Mouse (Mus musculus): ENCODE data around the gene 1700029P11Rik. TPM values are rescaled to one million over a fixed set of nuclear protein-coding genes. Genes with fewer than 3 reads are reported as not detected.

Gene 1700029P11Rik
- polyA plus RNA-seq, 1 experiment from 2014 or later = not detected

DNA sequence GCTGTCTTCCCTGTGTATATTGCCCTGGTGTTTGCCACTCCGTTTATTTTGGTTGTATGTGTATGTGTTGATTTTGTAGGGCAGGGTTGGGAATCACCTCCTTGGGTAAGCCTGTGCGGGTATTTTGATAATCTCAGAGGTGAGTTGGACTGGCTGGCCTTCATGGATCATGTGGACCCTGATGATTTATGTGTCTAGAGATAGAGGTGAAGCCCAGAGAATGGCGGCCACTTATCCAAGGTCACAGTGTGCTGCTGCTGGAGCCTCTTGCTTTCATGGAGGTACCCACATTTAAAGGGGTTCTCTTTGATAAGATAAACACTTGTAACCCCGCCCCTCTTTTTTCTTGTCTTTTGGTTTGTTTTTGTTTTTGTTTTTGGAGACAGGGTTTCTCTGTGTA is 40.6 kb upstream of the 1700029P11Rik start:
- no peak for ATAC-seq (replicated peaks; ENCODE audit: extremely low read depth, insufficient read depth, low FRiP score)
- Histone ChIP-seq H3K27me3 (ENCODE audit: control insufficient read depth, insufficient read depth, low read length) (no peaks in the 10 kb centered on the region), H3K27ac (ENCODE audit: low read length) (no peak overlapping the region), H3K9me3 (replicated peaks; ENCODE audit: control insufficient read depth, low read length) (no peaks in the 10 kb centered on the region), H3K36me3 (ENCODE audit: control insufficient read depth, insufficient read depth) (no peaks in the 10 kb centered on the region), H3K4me2 (ENCODE audit: low read depth, low read length) (no peak overlapping the region), H3K4me3 (ENCODE audit: low read length) (no peak overlapping the region), H3K9ac (ENCODE audit: low read length) (no peak overlapping the region), H3K4me1 (ENCODE audit: control insufficient read depth, insufficient read depth, low read length) (peaks cover 17% of the 10 kb centered on the region)
- WGBS = 77% methylated on average over 4 of the region's 4 CpGs

DNA sequence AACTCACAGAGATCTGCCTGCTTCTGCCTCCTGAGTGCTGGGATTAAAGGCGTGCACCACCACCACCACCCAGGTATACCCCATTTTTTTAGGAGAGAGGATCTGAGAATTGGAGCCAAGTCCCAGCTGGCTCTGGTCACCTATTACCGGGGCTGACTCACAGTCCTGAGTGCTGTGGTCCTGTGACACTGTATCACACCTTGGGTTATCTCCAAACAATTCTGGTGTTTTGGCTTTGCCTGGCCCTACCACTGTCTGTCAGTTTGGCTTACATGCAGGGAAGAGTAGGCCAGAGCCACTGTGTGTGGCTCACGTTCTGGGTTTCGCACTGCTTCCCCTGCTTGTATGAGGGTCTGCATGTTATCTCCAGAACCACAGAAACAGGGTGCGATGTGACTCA is 40.1 kb upstream of the 1700029P11Rik start:
- Histone ChIP-seq H3K4me3 (ENCODE audit: low read length) (no peak overlapping the region), H3K4me2 (ENCODE audit: low read depth, low read length) (no peak overlapping the region), H3K9me3 (replicated peaks; ENCODE audit: control insufficient read depth, low read length) (no peaks in the 10 kb centered on the region), H3K27ac (ENCODE audit: low read length) (no peak overlapping the region), H3K27me3 (ENCODE audit: control insufficient read depth, insufficient read depth, low read length) (no peaks in the 10 kb centered on the region), H3K36me3 (ENCODE audit: control insufficient read depth, insufficient read depth) (no peaks in the 10 kb centered on the region), H3K9ac (ENCODE audit: low read length) (no peak overlapping the region), H3K4me1 (ENCODE audit: control insufficient read depth, insufficient read depth, low read length) (peaks cover 17% of the 10 kb centered on the region)
- no peak for ATAC-seq (replicated peaks; ENCODE audit: extremely low read depth, insufficient read depth, low FRiP score)
- 82% methylated on average over 5 of the region's 5 CpGs for WGBS

DNA sequence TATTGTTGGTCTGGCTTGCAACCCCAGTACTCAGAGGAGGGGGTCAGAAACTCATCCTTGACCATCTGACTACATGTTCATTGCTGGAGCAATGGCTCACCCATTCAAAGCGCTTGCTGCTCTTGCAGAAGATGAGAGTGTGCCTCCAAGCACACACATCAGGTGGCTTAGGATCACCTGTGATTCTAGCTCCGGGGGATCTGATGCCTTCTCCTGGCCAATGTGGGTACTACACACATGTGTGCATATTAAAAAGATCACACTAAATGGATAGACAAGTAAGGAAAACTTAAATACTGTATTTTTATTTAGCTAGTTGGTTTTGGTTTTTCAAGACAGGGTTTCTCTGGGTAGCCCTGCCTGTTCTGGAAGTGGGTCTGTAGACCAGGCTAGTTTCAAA is 39.3 kb upstream of the 1700029P11Rik start:
- WGBS = 88% methylated on average over 2 of the region's 2 CpGs
- Histone ChIP-seq H3K27ac (ENCODE audit: low read length) (no peak overlapping the region), H3K36me3 (ENCODE audit: control insufficient read depth, insufficient read depth) (no peaks in the 10 kb centered on the region), H3K9me3 (replicated peaks; ENCODE audit: control insufficient read depth, low read length) (no peaks in the 10 kb centered on the region), H3K4me1 (ENCODE audit: control insufficient read depth, insufficient read depth, low read length) (peaks cover 17% of the 10 kb centered on the region), H3K4me3 (ENCODE audit: low read length) (no peak overlapping the region), H3K9ac (ENCODE audit: low read length) (no peak overlapping the region), H3K27me3 (ENCODE audit: control insufficient read depth, insufficient read depth, low read length) (no peaks in the 10 kb centered on the region), H3K4me2 (ENCODE audit: low read depth, low read length) (no peak overlapping the region)
- no peak for ATAC-seq (replicated peaks; ENCODE audit: extremely low read depth, insufficient read depth, low FRiP score)

DNA sequence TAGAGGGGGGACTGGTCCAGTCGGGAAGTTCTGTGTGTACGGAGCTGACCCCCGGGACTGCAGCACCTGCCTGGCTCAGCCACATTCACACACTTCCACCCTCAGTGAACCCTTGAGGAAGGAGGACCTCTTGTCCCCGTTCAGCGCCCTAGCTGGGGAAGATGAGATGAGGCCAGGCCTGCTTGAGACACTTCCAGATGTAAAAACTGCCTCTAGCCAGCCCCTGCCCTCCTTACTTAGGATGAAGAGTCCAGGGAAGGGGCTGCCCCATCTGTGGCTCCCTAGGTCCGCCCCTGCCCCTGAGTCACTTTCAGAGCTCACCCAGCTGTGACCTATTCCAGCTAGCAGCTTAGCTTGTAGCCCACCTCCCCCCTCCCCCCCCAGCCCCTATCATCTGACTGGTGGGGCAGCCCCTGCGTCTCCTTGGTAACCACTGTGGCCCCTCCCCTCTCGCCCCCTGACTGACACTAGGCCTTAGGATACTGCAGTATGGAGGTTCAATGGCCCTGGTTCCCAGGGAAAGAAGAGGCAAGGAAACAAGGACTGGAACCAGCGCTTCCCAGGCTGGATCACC is 37.1 kb upstream of the 1700029P11Rik start:
- no peak for ATAC-seq (replicated peaks; ENCODE audit: extremely low read depth, insufficient read depth, low FRiP score)
- WGBS = 25% methylated on average over 9 of the region's 9 CpGs
- no peaks in the 10 kb centered on the region for H3K27me3 ChIP-seq (ENCODE audit: control insufficient read depth, insufficient read depth, low read length)
- no peaks in the 10 kb centered on the region for H3K9me3 ChIP-seq (replicated peaks; ENCODE audit: control insufficient read depth, low read length)
- no peak overlapping the region for H3K4me2 ChIP-seq (ENCODE audit: low read depth, low read length)
- no peaks in the 10 kb centered on the region for H3K36me3 ChIP-seq (ENCODE audit: control insufficient read depth, insufficient read depth)
- H3K4me3 ChIP-seq (ENCODE audit: low read length) = no peak overlapping the region
- no peak overlapping the region for H3K9ac ChIP-seq (ENCODE audit: low read length)
- no peak overlapping the region for H3K27ac ChIP-seq (ENCODE audit: low read length)
- no peaks in the 10 kb centered on the region for H3K4me1 ChIP-seq (ENCODE audit: control insufficient read depth, insufficient read depth, low read length)

DNA sequence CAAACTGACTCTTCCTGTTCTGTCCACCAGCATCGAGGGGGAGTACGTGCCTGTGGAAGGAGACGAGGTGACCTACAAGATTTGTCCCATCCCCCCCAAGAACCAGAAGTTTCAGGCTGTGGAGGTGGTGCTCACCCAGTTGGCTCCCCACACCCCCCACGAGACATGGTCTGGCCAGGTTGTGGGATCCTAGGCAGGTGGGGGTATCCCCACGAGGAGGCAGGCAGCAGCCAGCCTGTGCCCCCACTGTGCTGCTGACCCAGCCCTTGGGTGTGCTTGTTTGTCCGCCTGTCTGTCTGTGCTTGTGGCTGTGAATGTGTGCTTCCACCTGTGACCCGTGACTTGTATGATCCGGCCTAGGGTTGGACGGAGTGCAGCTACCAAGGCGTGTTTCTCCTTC is 31.3 kb upstream of the 1700029P11Rik start:
- Histone ChIP-seq H3K9ac (ENCODE audit: low read length) (no peak overlapping the region), H3K4me3 (ENCODE audit: low read length) (no peak overlapping the region), H3K4me1 (ENCODE audit: control insufficient read depth, insufficient read depth, low read length) (no peaks in the 10 kb centered on the region), H3K9me3 (replicated peaks; ENCODE audit: control insufficient read depth, low read length) (no peaks in the 10 kb centered on the region), H3K27me3 (ENCODE audit: control insufficient read depth, insufficient read depth, low read length) (no peaks in the 10 kb centered on the region), H3K36me3 (ENCODE audit: control insufficient read depth, insufficient read depth) (no peaks in the 10 kb centered on the region), H3K27ac (ENCODE audit: low read length) (no peak overlapping the region), H3K4me2 (ENCODE audit: low read depth, low read length) (no peak overlapping the region)
- ATAC-seq (replicated peaks; ENCODE audit: extremely low read depth, insufficient read depth, low FRiP score) = no peak
- 79% methylated on average over 10 of the region's 10 CpGs for WGBS

DNA sequence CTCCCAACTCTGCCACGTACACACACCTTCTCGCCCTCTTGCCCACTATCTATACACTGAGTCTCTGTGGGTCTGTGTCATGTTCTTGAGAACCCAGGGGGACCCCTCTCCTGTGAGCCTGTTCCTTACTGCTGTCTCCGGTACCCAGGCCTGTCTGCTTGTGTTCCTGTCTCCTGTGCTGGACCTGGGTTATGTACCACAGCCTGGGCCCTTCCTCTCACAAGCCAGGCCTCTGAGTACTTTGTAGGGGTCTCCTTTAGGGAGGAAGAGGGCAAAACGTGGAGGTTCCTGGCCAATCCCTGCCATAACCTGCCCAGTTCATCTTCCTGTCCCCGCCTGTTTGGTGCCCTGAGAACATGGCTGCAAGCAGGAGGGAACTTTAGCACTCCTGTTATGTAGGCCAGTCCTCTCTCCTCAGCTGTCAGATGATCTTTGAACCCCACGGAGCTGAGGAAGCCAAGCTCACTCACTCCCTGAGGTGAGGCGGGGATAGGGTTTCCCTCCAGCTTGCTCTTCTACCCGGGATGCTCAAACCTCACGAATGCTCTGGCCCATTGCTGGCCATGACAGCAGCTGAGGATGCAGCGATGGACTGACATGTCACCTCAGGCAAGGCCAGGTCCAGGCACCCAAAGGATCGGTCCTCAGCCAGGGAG is 30.7 kb upstream of the 1700029P11Rik start:
- whole genome bisulfite sequencing = 67% methylated on average over 11 of the region's 11 CpGs

DNA sequence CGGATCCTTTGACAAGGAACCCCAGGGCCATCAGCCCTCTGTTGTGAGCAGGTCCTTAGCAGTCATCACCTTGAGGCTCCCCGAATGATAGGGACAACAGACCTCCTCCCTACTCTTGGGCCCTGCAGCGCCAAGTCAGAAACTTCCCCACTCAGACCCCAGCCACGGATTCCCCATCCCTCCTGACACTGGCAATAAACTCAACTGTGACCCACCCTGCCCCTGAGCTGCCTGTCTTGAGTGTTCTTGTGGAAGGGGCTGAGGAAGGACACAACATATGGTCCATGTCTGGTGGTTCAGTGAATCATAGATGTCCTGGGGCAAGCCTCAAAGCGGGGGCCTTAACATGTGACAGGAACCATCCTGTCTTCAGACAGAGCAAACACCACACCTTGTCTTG is 29.6 kb upstream of the 1700029P11Rik start:
- 76% methylated on average over 5 of the region's 5 CpGs for WGBS
- Histone ChIP-seq H3K36me3 (ENCODE audit: control insufficient read depth, insufficient read depth) (0 out of 2 replicates have a peak, but pooled peaks cover 3% of the 10 kb centered on the region), H3K9me3 (replicated peaks; ENCODE audit: control insufficient read depth, low read length) (no peaks in the 10 kb centered on the region), H3K9ac (ENCODE audit: low read length) (no peak overlapping the region), H3K4me1 (ENCODE audit: control insufficient read depth, insufficient read depth, low read length) (no peaks in the 10 kb centered on the region), H3K27me3 (ENCODE audit: control insufficient read depth, insufficient read depth, low read length) (no peaks in the 10 kb centered on the region), H3K4me3 (ENCODE audit: low read length) (no peak overlapping the region), H3K4me2 (ENCODE audit: low read depth, low read length) (no peak overlapping the region), H3K27ac (ENCODE audit: low read length) (no peak overlapping the region)
- ATAC-seq (replicated peaks; ENCODE audit: extremely low read depth, insufficient read depth, low FRiP score) = no peak

More for the DNA sequence above, 30.7 kb upstream of the 1700029P11Rik start:
- Histone ChIP-seq H3K9ac (ENCODE audit: low read length) (no peak overlapping the region), H3K4me1 (ENCODE audit: control insufficient read depth, insufficient read depth, low read length) (no peaks in the 10 kb centered on the region), H3K4me3 (ENCODE audit: low read length) (no peak overlapping the region), H3K27ac (ENCODE audit: low read length) (no peak overlapping the region), H3K27me3 (ENCODE audit: control insufficient read depth, insufficient read depth, low read length) (no peaks in the 10 kb centered on the region), H3K4me2 (ENCODE audit: low read depth, low read length) (no peak overlapping the region), H3K9me3 (replicated peaks; ENCODE audit: control insufficient read depth, low read length) (no peaks in the 10 kb centered on the region), H3K36me3 (ENCODE audit: control insufficient read depth, insufficient read depth) (0 out of 2 replicates have a peak, but pooled peaks cover 3% of the 10 kb centered on the region)
- no peak for ATAC-seq (replicated peaks; ENCODE audit: extremely low read depth, insufficient read depth, low FRiP score)

DNA sequence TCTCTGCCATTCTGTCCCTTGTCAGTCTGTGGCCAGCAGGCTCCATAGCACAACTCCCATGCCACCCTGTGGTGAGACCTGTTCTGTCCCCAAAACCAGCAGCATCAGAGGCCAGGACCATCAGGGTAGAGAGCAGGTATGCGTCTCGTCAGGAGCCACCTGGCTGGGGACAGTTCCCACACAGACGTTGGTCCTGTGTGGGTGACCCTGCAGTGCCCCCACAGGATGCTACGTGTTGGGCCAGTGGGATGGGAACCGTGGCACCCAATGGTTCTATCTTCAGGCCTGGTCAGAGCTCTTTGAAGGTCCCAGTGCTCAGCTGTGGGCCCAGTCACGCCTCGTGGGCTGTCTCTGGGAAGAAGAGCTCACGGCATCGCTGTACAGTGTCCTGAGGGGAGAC is 29.2 kb upstream of the 1700029P11Rik start:
- Histone ChIP-seq H3K27ac (ENCODE audit: low read length) (no peak overlapping the region), H3K9me3 (replicated peaks; ENCODE audit: control insufficient read depth, low read length) (no peaks in the 10 kb centered on the region), H3K4me3 (ENCODE audit: low read length) (no peak overlapping the region), H3K36me3 (ENCODE audit: control insufficient read depth, insufficient read depth) (0 out of 2 replicates have a peak, but pooled peaks cover 3% of the 10 kb centered on the region), H3K27me3 (ENCODE audit: control insufficient read depth, insufficient read depth, low read length) (no peaks in the 10 kb centered on the region), H3K9ac (ENCODE audit: low read length) (no peak overlapping the region), H3K4me2 (ENCODE audit: low read depth, low read length) (no peak overlapping the region), H3K4me1 (ENCODE audit: control insufficient read depth, insufficient read depth, low read length) (no peaks in the 10 kb centered on the region)
- 89% methylated on average over 9 of the region's 9 CpGs for WGBS
- ATAC-seq (replicated peaks; ENCODE audit: extremely low read depth, insufficient read depth, low FRiP score) = no peak; the same call in 1 of the 2 replicates

DNA sequence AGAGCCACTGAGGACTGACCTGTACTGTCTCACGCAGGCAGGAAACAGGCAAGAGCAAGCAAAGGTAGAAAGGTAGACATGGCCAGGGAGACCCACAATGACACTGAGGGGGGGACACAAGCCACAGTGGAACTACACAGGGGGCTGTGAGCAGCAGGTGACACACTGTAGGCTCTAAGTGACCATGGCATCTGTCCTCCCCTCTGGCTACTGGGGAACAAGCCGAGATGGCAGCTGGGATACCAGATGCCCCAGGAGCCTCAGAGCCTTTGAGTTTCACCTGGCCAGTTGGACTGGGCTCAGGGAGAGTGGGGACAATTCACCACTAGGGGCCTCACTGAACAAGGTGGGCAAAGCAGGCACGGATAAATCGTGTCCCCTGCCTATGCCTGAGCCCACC is 28.0 kb upstream of the 1700029P11Rik start:
- WGBS = 85% methylated on average over 4 of the region's 4 CpGs
- no peak for ATAC-seq (replicated peaks; ENCODE audit: extremely low read depth, insufficient read depth, low FRiP score)
- Histone ChIP-seq H3K9ac (ENCODE audit: low read length) (no peak overlapping the region), H3K9me3 (replicated peaks; ENCODE audit: control insufficient read depth, low read length) (no peaks in the 10 kb centered on the region), H3K27me3 (ENCODE audit: control insufficient read depth, insufficient read depth, low read length) (no peaks in the 10 kb centered on the region), H3K4me3 (ENCODE audit: low read length) (no peak overlapping the region), H3K4me2 (ENCODE audit: low read depth, low read length) (no peak overlapping the region), H3K36me3 (ENCODE audit: control insufficient read depth, insufficient read depth) (0 out of 2 replicates have a peak, but pooled peaks cover 3% of the 10 kb centered on the region), H3K4me1 (ENCODE audit: control insufficient read depth, insufficient read depth, low read length) (no peaks in the 10 kb centered on the region), H3K27ac (ENCODE audit: low read length) (no peak overlapping the region)
